Mouse (Mus musculus) G1E-ER4 (cell line): ENCODE measurements around the gene Ankrd13c. TPM values are rescaled to one million over a fixed set of nuclear protein-coding genes. Genes with fewer than 3 reads are reported as not detected.

Experiments
- GATA1 ChIP-seq: IDR thresholded peaks from one replicate; pipeline ENCODE4 v1.8.0; 2012; ENCODE audit warnings: low read length, inconsistent platforms
- polyA plus RNA-seq: library from polyadenylated mRNA; stranded (reverse); fragments of >175 nt; gene quantifications from 2 replicates; pipeline ENCODE4 v1.2.3, GENCODE M21; 2012

Ankrd13c gene
- polyA plus RNA-seq = 43.8 and 46.6 TPM in 2 replicates

GRCm38 (mm10) chr3:157946843-157947358 lies at the start of gene Ankrd13c:
Gene Ankrd13c (plus strand): TSS chr3:157947239.
- TF ChIP-seq GATA1 = no peak

- no peak for TF ChIP-seq GATA1
These were observed 49.4 kb upstream of the Ankrd13c start for GRCm38 (mm10) chr3:157897645-157898044.

GRCm38 (mm10) chr3:157899986-157900385 lies 47.1 kb upstream of the Ankrd13c start:
- no peak for TF ChIP-seq GATA1

- no peak for TF ChIP-seq GATA1
These were observed 45.3 kb upstream of the Ankrd13c start for GRCm38 (mm10) chr3:157901721-157902120.

GRCm38 (mm10) chr3:157908166-157908565 lies 38.9 kb upstream of the Ankrd13c start:
- no peak for TF ChIP-seq GATA1

GRCm38 (mm10) chr3:157910262-157910661 lies 36.8 kb upstream of the Ankrd13c start:
- no peak for TF ChIP-seq GATA1

GRCm38 (mm10) chr3:157912155-157912554 lies 34.9 kb upstream of the Ankrd13c start:
- no peak for TF ChIP-seq GATA1

GRCm38 (mm10) chr3:157916336-157916735 lies 30.7 kb upstream of the Ankrd13c start:
- no peak for TF ChIP-seq GATA1

- no peak for TF ChIP-seq GATA1
These were observed 25.7 kb upstream of the Ankrd13c start for GRCm38 (mm10) chr3:157921376-157921775.

- TF ChIP-seq GATA1 = no peak
These were observed 23.7 kb upstream of the Ankrd13c start for GRCm38 (mm10) chr3:157923268-157923835.

- TF ChIP-seq GATA1 = no peak
These were observed 22.2 kb upstream of the Ankrd13c start, which contains the start of gene Cth for GRCm38 (mm10) chr3:157924692-157925328. Gene Cth (minus strand): TSS chr3:157925077.

GRCm38 (mm10) chr3:157925706-157926510 lies 21.1 kb upstream of the Ankrd13c start:
- no peak for TF ChIP-seq GATA1

GRCm38 (mm10) chr3:157926761-157927160 lies 20.3 kb upstream of the Ankrd13c start:
- no peak for TF ChIP-seq GATA1

- no peak for TF ChIP-seq GATA1
These were observed 18.3 kb upstream of the Ankrd13c start for GRCm38 (mm10) chr3:157928731-157929130.

- no peak for TF ChIP-seq GATA1
These were observed 17.6 kb upstream of the Ankrd13c start for GRCm38 (mm10) chr3:157929417-157929816.

GRCm38 (mm10) chr3:157931592-157931991 lies 15.4 kb upstream of the Ankrd13c start:
- no peak for TF ChIP-seq GATA1
